Mouse (Mus musculus) cerebellum, postnatal 10 days (tissue): ENCODE data around the gene Lamc3.
"Not testable (repeated sequence)": the region's sequence is repeated elsewhere in the genome, so short reads cannot be mapped to it uniquely, and the experiment has no call there.

Source experiments
- DNase-seq, 2 experiments: peaks; one replicate each; pipeline ENCODE4 v3.0.0; 2021; ENCODE audit warnings: mixed read lengths in 2 of 2

The Lamc3 gene

GRCm38 (mm10) chr2:31878610-31879009 lies 8.5 kb upstream of the Lamc3 start:
- DNase-seq = no peak

DNA sequence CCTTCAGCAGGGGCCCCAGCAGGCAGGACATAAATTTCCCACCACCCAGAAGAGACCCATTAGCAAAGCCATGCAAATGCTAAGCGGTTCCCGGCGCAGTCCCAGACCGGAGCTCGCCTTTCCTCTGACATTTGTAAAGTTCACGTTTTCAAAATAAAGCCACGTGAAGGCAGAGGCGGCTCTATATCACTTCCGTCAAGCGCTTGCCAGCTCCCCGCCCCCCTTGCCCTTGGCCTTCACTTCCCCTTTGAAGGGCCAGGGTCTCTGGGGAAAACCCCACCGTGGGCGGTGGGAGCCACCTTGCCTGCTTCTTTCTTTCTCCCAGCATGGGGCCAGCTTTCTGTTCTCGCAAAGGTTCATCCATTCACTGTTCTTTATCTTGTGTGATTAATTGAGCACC lies 6.2 kb upstream of the Lamc3 start:
- peak in 1 of 2 experiments; percentile 30 for DNase-seq

DNA sequence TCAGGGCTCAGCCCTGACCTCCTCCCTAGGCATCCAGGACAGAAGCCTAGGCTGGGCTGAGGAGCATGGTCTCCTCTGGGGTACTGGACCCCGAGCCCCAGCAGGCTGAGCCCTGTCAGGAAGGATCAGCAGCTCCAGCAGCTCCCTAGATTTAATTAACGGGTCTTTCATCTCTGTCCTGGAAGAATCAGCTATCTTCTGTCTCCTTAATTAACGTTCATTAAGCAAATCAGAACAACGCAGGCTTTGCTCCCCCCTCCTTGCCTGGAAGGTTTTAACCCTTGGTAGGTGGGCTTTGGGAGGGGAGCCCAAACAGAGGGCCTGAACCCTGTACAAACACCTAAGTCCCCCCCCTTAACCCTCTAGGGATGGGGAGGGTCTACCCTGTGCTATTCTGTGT lies 4.0 kb upstream of the Lamc3 start:
- DNase-seq = no peak

- DNase-seq = peak; percentile 66 to 73
Observed at GRCm38 (mm10) chr2:31884806-31885205, 2.3 kb upstream of the Lamc3 start.

DNA sequence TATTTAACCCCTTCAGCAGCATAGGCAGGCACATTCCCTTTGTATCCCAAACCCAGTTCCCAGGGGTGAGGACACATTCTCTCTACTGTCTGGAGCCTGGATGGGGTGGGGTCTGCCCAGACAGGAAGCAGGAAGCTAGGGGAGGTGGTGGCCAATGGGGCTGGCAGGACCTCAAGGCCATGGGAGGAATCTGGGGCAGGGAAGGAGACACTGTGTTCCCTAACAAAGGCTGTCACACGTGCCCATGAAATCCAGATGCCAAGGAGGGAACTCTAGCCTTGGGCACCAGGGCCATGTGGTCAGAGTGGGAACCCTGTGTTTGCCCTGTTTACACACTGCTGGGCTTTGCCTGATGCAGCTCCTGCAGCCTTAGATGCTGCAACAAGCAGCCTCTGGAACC lies 1.8 kb downstream of the Lamc3 start:
- no peak for DNase-seq

GRCm38 (mm10) chr2:31891219-31891618 lies 4.1 kb downstream of the Lamc3 start:
- no peak for DNase-seq

DNA sequence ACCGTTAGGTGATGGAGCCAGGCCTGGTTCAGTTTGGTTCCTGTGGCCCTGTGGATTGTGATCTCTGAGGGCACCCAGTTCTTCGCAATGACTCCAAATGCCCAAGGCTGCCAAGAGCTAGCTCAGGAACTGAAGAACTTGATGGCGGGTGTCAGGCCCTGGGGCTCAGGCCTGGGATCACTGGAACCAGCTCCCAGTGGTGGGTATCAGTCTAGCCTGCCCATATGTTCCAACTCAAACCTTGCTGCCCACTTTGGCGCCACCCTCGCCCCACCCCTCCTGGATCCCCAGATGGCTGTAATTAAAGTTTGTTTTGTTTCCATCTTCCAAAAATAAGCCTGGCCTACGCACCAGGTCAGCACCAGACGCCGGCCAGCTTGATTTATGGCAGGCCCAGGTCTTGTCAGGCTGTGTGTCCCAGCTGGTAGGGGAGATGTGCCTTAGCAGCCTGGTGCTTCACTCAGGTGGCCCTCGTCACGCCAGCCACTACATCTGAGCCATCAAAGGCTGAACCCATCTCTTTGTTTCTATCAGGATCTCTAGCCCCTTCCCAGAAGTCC lies 6.1 kb downstream of the Lamc3 start:
- peak; percentile 39 to 41 for DNase-seq

- DNase-seq = no peak
Observed at GRCm38 (mm10) chr2:31894221-31894870, 7.3 kb downstream of the Lamc3 start.

GRCm38 (mm10) chr2:31900932-31901331 lies 13.8 kb downstream of the Lamc3 start:
- DNase-seq = no peak

DNA sequence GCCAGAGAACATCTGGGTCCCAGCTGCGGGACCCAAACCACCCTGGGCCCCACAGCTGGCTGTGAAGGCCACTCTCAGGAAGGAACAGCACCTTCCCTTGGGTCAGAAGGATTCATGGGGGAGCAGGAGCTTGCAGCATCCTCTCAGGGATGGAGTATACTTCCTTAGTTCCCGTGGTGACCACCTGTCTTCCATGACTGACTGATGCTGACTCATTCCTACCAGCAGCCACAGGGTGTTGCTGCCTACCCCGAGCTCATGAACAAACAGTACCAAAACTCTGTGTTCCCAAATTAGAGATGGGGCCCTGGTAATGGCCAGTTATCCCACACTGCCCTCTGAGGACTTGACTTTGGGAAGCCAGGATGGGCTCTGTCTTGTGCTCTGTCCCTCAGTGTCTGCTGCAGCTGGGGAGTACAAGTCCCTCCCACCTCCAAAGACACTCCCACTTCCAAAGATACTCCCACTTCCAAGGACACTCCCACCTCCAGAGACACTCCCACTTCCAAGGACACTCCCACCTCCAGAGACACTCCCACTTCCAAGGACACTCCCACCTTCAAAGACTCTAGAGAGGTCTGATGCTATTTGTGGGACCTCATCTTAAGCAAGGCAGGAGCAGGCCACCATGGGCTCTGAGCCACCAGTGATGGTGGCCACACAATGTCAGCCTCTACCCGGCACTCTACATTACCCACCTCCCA lies 14.7 kb downstream of the Lamc3 start:
- DNase-seq = no peak

- peak in 1 of 2 experiments; percentile 26 for DNase-seq
Observed at GRCm38 (mm10) chr2:31904089-31904488, 17.0 kb downstream of the Lamc3 start.

GRCm38 (mm10) chr2:31904622-31905021 lies 17.5 kb downstream of the Lamc3 start:
- peak in 1 of 2 experiments; percentile 39 for DNase-seq

- DNase-seq = no peak
Observed at GRCm38 (mm10) chr2:31905682-31906081, 18.6 kb downstream of the Lamc3 start.

GRCm38 (mm10) chr2:31906407-31906806 lies 19.3 kb downstream of the Lamc3 start:
- DNase-seq = peak; percentile 43 to 49

DNA sequence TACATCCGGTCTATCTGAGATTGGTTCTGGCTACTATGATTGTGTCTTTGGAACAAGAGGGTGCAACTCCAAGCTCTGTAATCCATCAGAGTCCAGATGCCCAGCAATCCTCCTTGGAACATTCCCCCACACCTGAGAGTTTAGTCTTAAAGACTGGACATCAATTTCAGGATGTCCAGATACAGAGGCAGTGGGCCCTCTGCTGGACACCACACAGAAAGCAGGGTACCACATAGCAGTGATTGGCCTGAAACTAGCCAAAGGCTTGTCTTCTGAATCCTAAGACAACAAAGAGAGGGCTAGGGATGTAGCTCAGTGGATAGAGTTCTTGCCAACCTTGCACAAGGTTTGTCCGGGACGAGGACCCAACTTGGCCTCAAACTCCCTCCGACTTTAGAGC lies 25.5 kb downstream of the Lamc3 start:
- DNase-seq = peak; percentile 69 to 72

GRCm38 (mm10) chr2:31914213-31914612 lies 27.1 kb downstream of the Lamc3 start:
- not testable (repeated sequence) for DNase-seq

- DNase-seq = peak; percentile 91 to 95
Observed at GRCm38 (mm10) chr2:31915112-31915511, 28.0 kb downstream of the Lamc3 start.

DNA sequence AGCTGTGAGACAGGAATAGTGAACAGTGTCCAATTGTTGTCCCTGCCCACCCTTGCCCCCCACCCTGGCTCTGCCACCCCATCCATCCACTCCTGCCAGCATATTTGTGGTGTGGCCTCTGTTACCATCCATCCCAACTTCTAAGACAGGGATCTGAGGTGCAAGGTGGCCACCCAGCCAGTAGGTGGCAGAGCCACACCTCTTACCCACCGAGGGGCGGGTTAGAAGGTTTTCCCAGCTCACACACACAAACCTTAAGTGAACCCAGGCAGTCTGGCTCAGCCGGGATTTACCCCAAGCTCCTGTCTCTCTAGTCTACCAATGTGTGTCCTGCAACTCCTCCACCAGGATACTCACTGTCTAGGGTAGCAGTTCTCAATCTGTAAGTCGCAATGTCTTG lies 30.5 kb downstream of the Lamc3 start:
- peak; percentile 62 to 66 for DNase-seq

GRCm38 (mm10) chr2:31923645-31924044 lies 36.6 kb downstream of the Lamc3 start:
- no peak for DNase-seq

DNA sequence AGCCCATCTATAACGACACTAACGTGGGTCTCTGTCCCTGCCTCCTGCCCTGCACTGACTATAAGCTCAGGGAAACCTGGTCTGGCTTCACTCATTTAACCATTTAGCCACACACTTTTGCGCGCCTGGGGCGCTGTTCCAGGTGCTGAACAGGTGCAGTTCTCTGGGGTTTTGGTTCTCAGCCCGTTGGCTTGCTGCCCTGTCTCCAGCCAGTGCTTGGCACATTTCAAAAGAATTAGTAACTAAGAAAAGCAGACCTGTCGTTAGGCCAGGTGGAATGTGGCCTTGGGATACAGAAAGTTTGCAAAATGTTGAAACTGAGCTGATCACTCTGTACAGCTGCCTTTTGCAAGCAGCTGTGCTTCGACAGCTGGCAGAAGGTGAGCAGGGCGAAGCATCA lies 37.7 kb downstream of the Lamc3 start:
- DNase-seq = peak; percentile 41 to 45

DNA sequence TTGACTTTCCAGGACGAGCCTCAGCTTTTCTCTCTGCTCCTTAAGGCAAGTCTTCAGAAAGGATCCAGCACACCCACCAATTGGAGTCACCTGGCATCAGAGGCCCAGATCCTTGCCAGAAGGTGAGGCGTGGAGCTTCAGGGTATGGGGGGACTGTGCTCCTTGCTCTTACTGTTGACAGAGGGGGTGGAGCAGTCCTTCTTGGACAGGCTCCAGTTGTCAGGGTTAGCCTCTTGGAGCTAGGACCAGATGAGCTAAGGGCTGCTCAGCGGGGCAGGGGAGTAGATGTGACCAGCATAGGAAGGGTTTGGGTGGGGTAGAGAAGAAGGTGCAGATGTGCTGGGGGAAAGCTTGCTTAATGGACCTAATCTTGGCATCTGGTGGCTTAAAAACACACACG lies 38.8 kb downstream of the Lamc3 start:
- DNase-seq = peak; percentile 29 to 36

DNA sequence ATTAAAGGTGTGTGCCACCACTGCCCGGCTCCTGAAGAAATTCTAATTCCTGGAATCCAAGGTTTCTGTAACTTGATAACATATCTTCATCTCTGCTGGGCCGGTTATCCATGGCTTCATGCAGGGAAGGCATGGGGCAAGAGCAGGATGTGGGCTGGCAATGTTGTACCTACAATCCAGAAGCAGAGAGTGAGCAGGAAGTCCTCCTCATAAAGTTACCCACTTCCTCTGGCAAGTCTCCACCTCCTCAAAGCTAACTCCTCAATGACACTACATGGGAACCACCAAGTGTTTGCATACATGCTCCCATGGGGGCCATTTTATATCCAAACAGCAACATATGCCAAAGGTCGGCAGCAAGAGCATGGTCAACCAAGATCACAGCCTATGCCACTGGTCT lies 42.6 kb downstream of the Lamc3 start:
- no peak for DNase-seq

GRCm38 (mm10) chr2:31934551-31934950 lies 47.5 kb downstream of the Lamc3 start:
- no peak for DNase-seq

DNA sequence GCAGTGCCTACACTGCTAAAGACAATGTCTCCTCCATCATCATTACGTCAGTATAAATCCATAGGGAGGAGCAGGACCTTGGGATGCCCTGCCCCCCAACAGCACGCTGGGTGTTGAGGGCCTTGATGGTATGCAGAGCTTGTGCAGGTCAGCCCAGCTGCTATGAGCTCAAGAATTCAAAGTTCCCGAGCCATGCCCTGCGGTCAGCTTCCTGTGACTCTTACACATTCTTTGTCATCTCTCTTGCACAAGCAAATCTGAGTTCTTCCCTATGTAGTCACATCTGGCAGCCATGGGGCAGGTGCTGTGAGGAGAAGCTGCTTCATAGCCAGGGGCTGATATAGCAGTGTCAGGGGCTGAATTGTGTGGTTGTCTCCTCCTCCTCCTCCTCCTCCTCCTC lies 48.0 kb downstream of the Lamc3 start:
- DNase-seq = no peak
